11 mouse cellular contexts compared by ENCODE assay signal in the genomic region with DNA sequence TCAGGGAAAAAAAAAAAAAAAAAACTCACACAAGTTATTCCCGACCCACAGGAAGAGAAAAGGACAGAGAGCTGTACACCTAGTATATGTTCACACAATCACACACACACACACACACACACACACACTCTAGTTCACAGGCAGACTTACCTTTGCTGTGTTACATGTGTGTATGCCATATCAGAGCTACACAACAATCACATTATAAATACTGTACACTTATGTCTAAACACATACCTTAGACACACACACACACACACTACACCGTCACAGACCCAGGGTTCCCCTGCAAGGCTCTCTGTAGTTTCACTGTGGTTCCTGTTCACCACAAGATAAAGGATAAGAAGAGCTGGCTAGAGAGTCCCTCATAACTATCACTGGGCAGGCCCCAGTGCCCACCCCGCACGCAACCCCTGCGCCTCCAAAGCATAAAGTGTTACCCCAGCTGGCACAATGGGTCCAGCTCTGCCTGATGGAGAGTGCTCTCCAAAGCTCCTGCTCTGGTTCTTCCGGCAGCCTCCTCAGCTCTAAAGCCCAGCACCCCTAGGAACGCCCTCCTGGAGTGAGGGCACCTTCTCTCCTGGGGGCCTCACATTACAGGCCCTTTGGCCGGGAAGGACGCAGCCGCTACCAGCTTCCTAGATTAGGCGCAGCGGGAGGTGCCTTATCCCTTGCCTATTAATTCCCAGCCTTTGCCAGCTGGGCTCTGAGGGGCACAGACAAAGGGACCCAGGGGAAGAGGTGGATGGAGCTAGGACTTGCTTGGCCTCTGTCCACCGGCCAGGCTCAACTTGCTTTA.
DNase-seq lines count a peak whose midpoint lies in the region; ATAC-seq lines count a peak whose summit lies in the region.
"Had no signal": no experiment of that assay in that cellular context is flagged by ENCODE, and none has a peak within 500 bp of the region (broad histone marks: within the 10 kb centered on the region; RNA-seq: fewer than 3 reads in every experiment).

No protein-coding gene starts in this region.

- no peak overlapping the region; the same call in 1 of the 2 replicates for H3K27ac ChIP-seq in kidney, embryonic 16.5 days (ENCODE audit: low read length)
- peak overlapping the region; percentile 65 for H3K27ac ChIP-seq in forebrain, embryonic 11.5 days (ENCODE audit: low read depth, low read length)
- peak overlapping the region; percentile 89 for H3K27ac ChIP-seq in limb, embryonic 10.5 days

- H3K4me1 ChIP-seq in kidney, embryonic 16.5 days (ENCODE audit: insufficient read depth, low read length): peaks cover 20% of the 10 kb centered on the region
- peaks cover 24% of the 10 kb centered on the region for H3K4me1 ChIP-seq in forebrain, embryonic 11.5 days (replicated peaks; ENCODE audit: control insufficient read depth, insufficient read depth, low read length)
- peaks cover 37% of the 10 kb centered on the region for H3K4me1 ChIP-seq in limb, embryonic 10.5 days

- 67% methylated on average over 13 of the region's 13 CpGs for WGBS in kidney, embryonic 16.5 days
- 38% methylated on average over 13 of the region's 13 CpGs for WGBS in forebrain, embryonic 11.5 days
- 87% methylated on average over 13 of the region's 13 CpGs for WGBS in limb, embryonic 10.5 days

- ATAC-seq in kidney, embryonic 16.5 days (ENCODE audit: low FRiP score, low TSS enrichment): 0 out of 2 replicates have a peak, but pooled peaks have one; percentile 14
- ATAC-seq in forebrain, embryonic 11.5 days (replicated peaks; ENCODE audit: low FRiP score): peak; percentile 37; the same call in 1 of the 2 replicates
- no peak for ATAC-seq in CD4-positive, CD25-positive, alpha-beta regulatory T cell, adult 4 months

- no peaks in the 10 kb centered on the region for H3K27me3 ChIP-seq in kidney, embryonic 16.5 days (ENCODE audit: insufficient read depth, low read length)
- H3K27me3 ChIP-seq in forebrain, embryonic 11.5 days (ENCODE audit: control insufficient read depth, insufficient read depth, low read length): no peaks in the 10 kb centered on the region
- no peaks in the 10 kb centered on the region for H3K27me3 ChIP-seq in limb, embryonic 10.5 days (ENCODE audit: low read depth, poor library complexity, severe bottlenecking)

- no peaks in the 10 kb centered on the region for H3K9me3 ChIP-seq in kidney, embryonic 16.5 days (ENCODE audit: low read length)
- no peaks in the 10 kb centered on the region for H3K9me3 ChIP-seq in forebrain, embryonic 11.5 days (ENCODE audit: control insufficient read depth, low read length)
- no peaks in the 10 kb centered on the region for H3K9me3 ChIP-seq in limb, embryonic 10.5 days (replicated peaks)

- DNase-seq in kidney, postnatal 10 days: no peak
- no peak for DNase-seq in forebrain, embryonic 11.5 days (ENCODE audit: low spot score)
- no peak for DNase-seq in limb, embryonic 10.5 days (ENCODE audit: low spot score)
- peak; percentile 42 for DNase-seq in retina, embryonic 14.5 days (ENCODE audit: low spot score)
- no peak for DNase-seq in cerebellum, adult 9-10 months
- DNase-seq in heart, adult 18-20 months: no peak
- DNase-seq: cerebellum, adult 8-10 months; gastrocnemius, postnatal 36 days; lung, adult 18-20 months had no signal

- H3K9ac ChIP-seq in kidney, embryonic 16.5 days (replicated peaks; ENCODE audit: low read length): no peak overlapping the region
- H3K9ac ChIP-seq in forebrain, embryonic 11.5 days (ENCODE audit: low read length): peak overlapping the region; percentile 29

- H3K4me2 ChIP-seq in kidney, embryonic 16.5 days (replicated peaks; ENCODE audit: low read depth, low read length): peak overlapping the region; percentile 14; the same call in 1 of the 2 replicates
- peak overlapping the region; percentile 31; the same call in 1 of the 2 replicates for H3K4me2 ChIP-seq in forebrain, embryonic 11.5 days (ENCODE audit: low read depth, low read length, severe bottlenecking)

- peaks cover 23% of the 10 kb centered on the region for H3K36me3 ChIP-seq in kidney, embryonic 16.5 days (ENCODE audit: insufficient read depth, low read length)
- peaks cover 11% of the 10 kb centered on the region; the same call in 1 of the 2 replicates for H3K36me3 ChIP-seq in forebrain, embryonic 11.5 days (ENCODE audit: control insufficient read depth, insufficient read depth, low read length)
- H3K36me3 ChIP-seq in limb, embryonic 10.5 days: peaks cover 38% of the 10 kb centered on the region

- H3K4me3 ChIP-seq in kidney, embryonic 16.5 days (ENCODE audit: low read length): no peak overlapping the region
- no peak overlapping the region for H3K4me3 ChIP-seq in forebrain, embryonic 11.5 days (ENCODE audit: low read depth, low read length)
- H3K4me3 ChIP-seq in limb, embryonic 10.5 days: no peak overlapping the region
